Mouse (Mus musculus): ENCODE results near the gene Hsf5.

Hsf5 gene

GRCm38 (mm10) chr11:87616790-87617474, at the start of gene Hsf5:
Gene Hsf5 (plus strand): TSS chr11:87617164.
- no peak for DNase-seq (ENCODE audit: low spot score in 2 of 2)

DNA sequence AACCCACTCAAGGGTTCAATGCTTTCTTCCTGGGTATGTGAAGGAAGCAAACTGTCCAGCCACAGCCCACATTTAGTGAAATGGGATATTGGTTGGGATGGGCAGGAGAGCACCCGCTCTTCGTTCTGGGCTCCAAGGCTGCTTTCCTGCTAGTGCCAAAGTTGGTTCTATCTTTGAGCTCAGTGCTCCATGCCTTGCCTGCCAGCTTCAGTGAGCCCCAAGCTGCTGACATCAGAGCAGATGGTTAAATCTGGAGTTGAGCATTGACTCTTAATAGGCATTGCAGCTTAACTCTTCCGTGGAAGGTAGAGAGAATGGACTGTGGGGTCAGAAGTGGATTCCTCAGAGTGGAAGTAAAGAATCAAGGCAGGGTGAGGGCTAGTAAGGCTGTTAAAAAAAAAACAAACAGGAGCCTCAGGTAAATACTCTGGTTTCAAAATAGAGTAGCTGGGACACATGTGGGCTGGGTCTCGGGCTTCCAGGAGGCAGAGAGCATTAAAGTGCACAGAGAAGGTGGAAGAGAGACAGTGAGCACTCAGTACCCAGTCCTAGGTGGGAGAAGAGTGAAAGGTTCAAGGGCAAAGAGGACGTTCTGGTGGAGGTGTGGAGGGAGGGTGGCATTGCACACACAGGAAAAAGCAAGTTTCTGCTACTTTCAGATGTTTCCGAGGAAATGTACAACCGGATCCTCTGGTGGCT, 48.6 kb upstream of the Hsf5 start, which contains the start of gene Sept4:
Gene Sept4, plus strand, starts transcription at position 649 of the 699 bp plus-strand sequence.
- no peak for DNase-seq (ENCODE audit: low spot score in 2 of 2)

DNA sequence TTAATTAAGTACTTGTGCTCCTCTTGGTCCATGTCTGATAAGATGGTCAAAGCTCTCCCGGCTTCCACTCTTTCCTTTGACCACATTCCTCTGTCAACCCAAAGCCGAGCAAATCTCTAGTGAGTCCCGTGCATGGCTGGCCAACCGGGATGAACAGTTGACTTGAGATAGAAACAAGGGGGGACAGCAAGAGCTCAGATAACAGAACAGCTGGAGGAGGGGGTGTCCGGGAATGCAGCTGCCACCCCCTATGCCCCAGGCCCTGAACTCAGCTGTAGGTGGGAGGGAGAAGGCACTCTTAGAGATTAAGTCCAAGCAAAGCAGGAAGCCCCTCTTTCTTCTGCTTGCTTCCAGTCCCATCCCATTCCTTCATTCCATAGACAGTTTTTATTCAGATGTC, 46.2 kb upstream of the Hsf5 start:
- DNase-seq (ENCODE audit: low spot score in 2 of 2) = no peak

- DNase-seq (ENCODE audit: low spot score in 2 of 2) = no peak
These were observed 45.5 kb upstream of the Hsf5 start for GRCm38 (mm10) chr11:87571361-87571950.

- DNase-seq (ENCODE audit: low spot score in 2 of 2) = no peak
These were observed 43.2 kb upstream of the Hsf5 start for GRCm38 (mm10) chr11:87573751-87574150.

- no peak for DNase-seq (ENCODE audit: low spot score in 2 of 2)
These were observed 42.3 kb upstream of the Hsf5 start for GRCm38 (mm10) chr11:87574520-87575180.

DNA sequence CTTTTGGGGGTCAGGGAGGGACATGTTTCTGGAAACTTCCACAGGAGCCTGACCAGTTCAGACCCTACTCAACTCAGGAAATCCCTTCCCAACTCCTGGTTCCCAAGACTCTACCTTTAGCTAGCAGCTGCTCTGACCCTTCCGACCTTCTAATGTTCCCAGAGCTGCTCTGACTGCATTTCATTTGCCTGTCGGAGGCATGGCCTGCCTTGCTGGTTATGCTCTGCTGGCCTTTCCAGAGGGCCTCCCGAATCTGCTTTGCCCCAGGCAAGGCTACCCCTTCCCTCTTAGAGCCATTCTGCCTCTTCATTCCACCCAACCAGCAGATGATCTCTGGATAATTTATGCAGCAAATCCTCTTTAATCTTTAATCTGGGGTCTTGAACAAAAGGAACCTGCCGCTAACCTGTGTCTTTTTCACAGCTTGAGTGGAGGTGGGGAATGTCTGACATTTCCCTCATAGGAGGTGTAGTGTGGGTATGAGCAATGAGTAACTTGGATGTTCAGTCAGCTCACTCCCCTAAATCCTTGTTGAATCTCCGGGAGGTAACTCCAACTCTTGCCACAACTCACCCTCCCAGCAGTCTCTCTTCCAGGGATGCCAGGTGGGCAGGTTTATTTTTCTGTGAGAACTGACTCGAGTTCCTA, 39.2 kb upstream of the Hsf5 start:
- DNase-seq (ENCODE audit: low spot score in 2 of 2) = no peak

DNA sequence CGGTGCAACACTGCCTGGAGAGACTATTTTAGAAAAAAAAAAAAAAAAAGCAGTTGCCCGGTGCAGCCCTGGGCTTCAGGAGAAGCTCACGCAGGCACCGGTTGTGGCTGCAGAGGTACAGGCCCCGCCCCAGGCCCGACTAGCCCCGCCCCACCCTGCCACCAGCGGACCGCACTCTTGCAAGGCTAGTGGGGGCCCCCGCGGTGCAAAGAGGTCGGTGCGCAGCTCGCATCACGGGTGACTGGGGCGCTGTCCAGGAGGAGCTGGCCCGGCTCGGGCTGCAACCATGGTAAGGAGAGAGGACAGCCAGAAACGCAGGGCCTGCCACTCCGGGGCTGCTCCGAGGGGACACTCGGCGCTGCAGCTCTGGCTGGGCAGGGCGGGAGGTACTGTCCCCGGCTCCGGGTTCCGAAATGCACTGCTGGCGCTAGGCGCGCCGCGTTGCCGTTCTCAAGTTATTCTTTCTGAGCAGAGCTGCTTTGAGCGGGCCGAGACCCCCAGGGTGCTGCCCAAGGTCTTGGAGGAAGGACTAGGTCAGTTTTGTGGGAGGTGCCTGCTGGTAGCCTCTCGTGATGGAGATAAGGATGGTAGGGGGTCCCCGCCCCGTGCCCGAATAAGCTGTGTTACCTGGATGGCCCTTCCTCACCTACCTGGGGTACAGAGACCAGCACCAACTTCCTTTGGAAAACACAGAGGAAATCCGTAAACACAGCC, 38.6 kb upstream of the Hsf5 start:
- DNase-seq (ENCODE audit: low spot score in 2 of 2) = peak; percentile 53 to 54

DNA sequence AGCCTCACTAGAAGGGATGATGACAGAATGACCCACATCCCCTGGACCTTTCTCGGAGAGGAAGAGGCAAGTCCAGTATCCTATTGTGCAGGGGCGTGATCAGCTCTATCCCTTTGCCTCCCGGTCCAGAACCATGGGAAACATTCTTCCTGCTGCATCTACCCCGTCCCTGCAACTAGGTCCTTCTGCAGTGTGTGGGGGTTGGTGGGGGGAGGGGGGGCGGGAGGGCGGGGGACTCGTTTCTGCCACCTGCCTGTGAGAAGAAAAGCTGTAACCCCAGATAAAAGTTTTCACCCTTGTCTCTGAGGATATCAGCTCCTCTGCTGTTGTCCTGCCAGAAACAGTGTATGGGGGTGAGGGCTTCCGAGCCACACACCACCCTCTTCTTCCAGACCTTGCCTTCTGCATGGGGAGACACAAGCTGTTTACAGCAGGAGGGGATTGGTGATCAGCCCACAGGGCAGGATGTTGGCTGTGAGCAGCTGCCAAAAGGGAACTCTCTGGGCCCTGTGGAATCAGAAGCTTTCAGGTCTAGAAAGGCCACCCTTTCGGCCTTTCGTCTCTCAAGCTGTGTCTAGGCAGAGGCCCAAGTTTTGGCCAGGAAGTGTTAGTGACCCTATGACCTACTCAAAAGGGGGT, 37.9 kb upstream of the Hsf5 start:
- no peak for DNase-seq (ENCODE audit: low spot score in 2 of 2)

- DNase-seq (ENCODE audit: low spot score in 2 of 2) = no peak
These were observed 37.3 kb upstream of the Hsf5 start for GRCm38 (mm10) chr11:87579713-87580112.

- DNase-seq (ENCODE audit: low spot score in 2 of 2) = no peak
These were observed 36.4 kb upstream of the Hsf5 start for GRCm38 (mm10) chr11:87580543-87581085.

DNA sequence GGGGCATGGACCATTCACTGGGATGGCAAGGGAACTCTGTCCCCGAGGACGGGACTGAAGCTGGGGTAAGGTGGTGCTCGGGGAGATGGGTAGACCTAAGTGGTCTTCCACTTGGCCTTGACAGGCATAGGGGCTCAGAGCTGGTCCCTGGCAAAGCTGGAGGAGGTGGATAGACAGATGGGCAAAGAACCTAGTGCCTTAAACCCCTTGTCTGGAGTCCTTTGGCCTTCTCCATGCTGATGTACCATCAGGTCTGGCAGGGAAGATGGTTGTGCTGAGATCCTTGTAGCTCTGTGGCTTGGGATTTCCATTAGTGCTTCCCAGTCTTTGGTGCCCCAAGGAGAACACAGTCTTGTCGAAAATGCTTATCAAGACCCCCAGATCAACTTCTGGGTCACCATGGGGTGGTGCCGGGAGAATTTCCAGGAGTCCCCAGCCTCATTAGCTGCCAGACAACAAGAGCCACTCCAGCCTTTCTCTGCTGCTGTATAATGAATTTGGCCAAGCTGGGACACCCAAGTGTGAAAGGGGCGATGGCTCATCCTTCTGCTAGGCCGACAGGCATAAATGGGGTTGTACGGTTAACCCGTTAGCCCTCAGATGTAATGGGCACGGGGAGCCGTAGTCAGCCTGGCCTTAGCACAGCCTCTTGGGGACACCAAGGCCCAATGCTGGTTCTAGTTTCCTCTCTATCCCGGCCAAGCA, 35.7 kb upstream of the Hsf5 start:
- DNase-seq (ENCODE audit: low spot score in 2 of 2) = no peak

DNA sequence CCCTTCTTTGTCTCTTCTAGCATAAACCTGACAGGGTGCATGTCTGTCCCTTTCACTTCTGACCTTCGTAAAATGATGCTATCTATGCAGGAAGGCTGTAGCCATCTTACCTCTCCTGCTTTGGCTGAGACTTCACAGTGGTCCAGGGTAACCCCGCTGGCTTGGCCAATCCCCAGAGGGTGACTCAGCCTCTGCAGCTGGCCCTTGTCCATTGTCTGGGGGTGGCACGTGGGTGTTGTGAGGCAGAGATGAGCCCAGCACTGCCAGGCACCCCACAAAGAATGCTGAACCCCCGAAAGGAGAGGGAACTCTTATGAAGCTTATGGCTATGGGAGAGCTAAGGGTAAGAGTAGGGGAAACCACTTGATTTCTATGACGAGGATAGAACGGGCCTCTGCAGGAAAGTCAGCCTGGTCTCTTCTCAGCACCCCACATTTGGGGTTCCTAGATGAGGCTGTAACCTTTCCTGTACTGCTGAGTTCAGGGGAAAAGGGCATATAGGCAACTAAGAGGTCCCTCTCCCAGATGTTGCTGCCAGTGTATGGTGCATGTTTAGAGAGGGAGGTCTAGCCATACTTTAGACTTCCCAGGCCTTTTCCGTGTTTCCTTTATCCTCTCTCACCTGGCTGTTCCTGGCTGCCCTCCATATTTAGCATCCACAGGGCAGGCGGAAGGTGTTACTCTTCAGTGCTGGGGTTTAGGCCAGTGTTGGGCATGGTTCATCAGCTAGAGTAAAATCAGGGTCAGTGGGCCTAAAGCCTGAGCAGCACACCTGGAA, 34.8 kb upstream of the Hsf5 start:
- no peak for DNase-seq (ENCODE audit: low spot score in 2 of 2)

- DNase-seq (ENCODE audit: low spot score in 2 of 2) = peak; percentile 36 to 63
These were observed 33.5 kb upstream of the Hsf5 start for GRCm38 (mm10) chr11:87583291-87584034.

DNA sequence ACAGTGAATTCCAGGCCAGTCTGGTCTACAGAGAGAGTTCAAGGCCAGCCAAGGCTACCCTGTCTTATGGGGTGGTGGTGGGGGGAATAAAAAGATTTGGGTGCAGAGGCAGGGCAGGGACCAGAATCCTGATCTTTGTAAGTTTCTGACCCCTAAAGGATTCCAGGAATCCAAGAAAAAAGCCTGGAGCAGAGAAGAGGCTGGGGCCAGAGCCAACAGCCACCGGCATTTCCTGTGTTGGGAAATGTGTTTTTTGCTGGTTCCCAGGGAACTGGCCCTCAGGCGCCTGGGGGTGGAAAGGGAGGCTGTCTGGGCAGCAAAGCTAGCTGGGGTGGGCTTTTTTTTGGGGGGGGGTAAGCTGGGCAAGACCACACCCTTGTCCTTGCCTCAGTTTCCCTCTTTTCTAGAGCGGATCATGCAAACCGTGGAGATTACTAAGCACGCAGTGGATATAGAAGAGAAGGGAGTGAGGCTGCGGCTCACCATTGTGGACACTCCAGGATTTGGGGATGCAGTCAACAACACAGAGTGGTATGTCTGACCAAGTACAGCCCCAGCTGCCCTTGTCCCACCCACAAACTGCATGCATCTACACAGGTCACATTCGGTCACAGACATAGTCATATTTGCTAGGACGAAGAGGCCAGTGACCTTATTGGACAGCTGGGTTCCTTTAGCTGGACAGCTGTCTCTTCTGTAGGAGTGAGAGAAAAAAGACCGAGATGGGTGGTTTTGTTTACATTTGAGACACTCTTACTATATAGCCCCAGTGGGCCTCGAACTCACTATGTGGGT, 32.1 kb upstream of the Hsf5 start:
- DNase-seq (ENCODE audit: low spot score in 2 of 2) = no peak

DNA sequence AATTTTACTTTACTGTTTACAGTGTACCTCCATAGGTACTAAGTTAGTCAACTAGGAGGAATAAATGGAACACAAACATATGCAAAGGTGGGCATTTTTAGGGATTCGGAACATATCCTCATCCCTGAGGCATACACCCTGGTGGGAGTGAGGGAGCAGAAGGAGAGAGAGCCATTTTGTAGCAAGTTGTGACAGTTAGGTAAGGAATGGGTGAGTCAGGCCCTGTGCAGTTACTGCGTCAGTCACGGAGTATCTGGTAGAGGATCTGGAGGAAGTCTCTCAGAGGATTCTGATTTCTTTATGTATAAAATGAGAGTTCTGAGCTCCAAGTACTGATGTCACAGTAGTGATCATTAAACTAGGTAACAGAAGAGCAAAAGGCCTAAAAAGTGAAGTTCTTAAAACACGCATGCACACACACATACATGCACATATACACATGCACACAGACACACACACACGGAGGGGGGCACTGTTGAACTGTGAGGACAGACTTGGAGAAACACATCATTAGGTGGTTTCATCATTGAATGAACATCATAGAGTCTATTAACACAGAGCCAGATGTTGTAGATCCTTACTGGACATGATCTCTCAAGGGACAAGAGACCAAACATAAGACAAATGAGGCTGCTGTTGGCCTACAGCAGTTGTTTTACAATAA, 29.6 kb upstream of the Hsf5 start:
- no peak for DNase-seq (ENCODE audit: low spot score in 2 of 2)

DNA sequence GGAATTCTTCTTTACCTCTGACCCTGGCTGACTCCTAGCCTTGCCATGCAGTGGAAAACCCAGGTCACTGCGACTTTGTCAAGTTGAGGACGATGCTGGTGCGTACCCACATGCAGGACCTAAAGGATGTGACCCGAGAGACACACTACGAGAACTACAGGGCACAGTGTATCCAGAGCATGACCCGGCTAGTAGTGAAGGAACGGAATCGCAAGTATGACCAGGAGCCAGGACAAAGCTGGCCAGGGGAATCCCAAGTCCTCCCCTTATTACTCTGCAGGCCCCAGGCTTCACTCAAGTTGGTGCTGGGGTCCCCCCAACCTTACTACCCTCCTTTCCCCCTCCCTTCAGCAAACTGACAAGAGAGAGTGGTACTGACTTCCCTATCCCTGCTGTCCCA, 27.4 kb upstream of the Hsf5 start:
- DNase-seq (ENCODE audit: low spot score in 2 of 2) = no peak
